Mouse (Mus musculus) C2C12 (cell line): ENCODE results near the gene 4930503B20Rik.

Experiments
- CTCF ChIP-seq: IDR thresholded peaks from one replicate; pipeline ENCODE4 v1.5.1; 2011; ENCODE audit not compliant: control insufficient read depth, insufficient read depth, insufficient read length
- MYOD1 ChIP-seq: IDR thresholded peaks from one replicate; pipeline ENCODE4 v1.6.1; 2011; ENCODE audit warnings: low read depth; ENCODE audit not compliant: control insufficient read depth, insufficient read length
- USF1 ChIP-seq: IDR thresholded peaks from one replicate; pipeline ENCODE4 v1.6.1; 2011; ENCODE audit warnings: low read depth, mild to moderate bottlenecking, control low read depth, moderate library complexity

DNA sequence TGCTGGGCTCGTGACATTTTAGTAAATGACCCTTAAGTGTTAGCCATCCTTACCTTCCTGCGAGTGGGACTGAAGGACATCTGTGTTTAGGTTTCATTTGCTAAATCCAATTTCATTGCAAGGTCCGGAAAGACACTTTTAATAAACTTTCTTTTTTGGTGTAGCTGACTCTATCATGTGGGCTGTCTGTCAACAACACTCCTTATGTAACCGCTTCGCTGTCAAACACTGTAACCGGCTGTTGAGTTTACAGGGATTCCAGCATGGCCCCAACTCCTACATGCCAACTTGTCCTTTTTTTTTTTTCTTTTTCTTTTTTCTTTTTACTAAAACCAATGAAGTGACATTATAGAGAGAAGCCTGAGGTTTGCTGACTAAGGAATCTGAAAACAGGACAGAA is 52.7 kb downstream of the 4930503B20Rik start:
- TF ChIP-seq CTCF (no peak), MYOD1 (no peak), USF1 (no peak)
